Mouse (Mus musculus): ENCODE results near the gene Smim23.

GRCm38 (mm10) chr11:32805958-32806357 lies 18.4 kb downstream of the Smim23 start:
- TF ChIP-seq CTCF (IDR thresholded peaks at IDR 0.05; ENCODE audit: control insufficient read depth, insufficient read depth, insufficient replicate concordance, low read depth, low read length) = peak; percentile 16; the same call in 1 of the 2 replicates
- TF ChIP-seq POLR2A (IDR thresholded peaks at IDR 0.05; ENCODE audit: control insufficient read depth, low read depth, low read length) = no peak
